Mouse (Mus musculus) induced T-regulatory cell, adult 2 months (primary cell): ENCODE measurements around the gene Socs2.
"Not testable (repeated sequence)": the region's sequence is repeated elsewhere in the genome, so short reads cannot be mapped to it uniquely, and the experiment has no call there.

Experiments used
- DNase-seq: peaks from one replicate; pipeline ENCODE4 v3.0.0-alpha.2; 2012; ENCODE audit warnings: low read depth

Gene Socs2

GRCm38 (mm10) chr10:95392073-95392472 is 24.9 kb downstream of the Socs2 start:
- DNase-seq: no peak

GRCm38 (mm10) chr10:95390871-95391270 is 26.1 kb downstream of the Socs2 start:
- DNase-seq: no peak

- not testable (repeated sequence) for DNase-seq
These were observed 27.2 kb downstream of the Socs2 start for GRCm38 (mm10) chr10:95389805-95390204.

GRCm38 (mm10) chr10:95388821-95389477 is 28.0 kb downstream of the Socs2 start:
- no peak for DNase-seq

GRCm38 (mm10) chr10:95386527-95386926 is 30.5 kb downstream of the Socs2 start:
- no peak for DNase-seq

GRCm38 (mm10) chr10:95385801-95386203 is 31.2 kb downstream of the Socs2 start:
- DNase-seq: no peak

GRCm38 (mm10) chr10:95385081-95385480 is 31.9 kb downstream of the Socs2 start:
- no peak for DNase-seq

- DNase-seq: no peak
These were observed 32.5 kb downstream of the Socs2 start for GRCm38 (mm10) chr10:95384446-95384845.

- no peak for DNase-seq
These were observed 43.6 kb downstream of the Socs2 start for GRCm38 (mm10) chr10:95373340-95373739.

- peak; percentile 76 for DNase-seq
These were observed 45.0 kb downstream of the Socs2 start for GRCm38 (mm10) chr10:95371942-95372341.

GRCm38 (mm10) chr10:95369190-95369589 is 47.8 kb downstream of the Socs2 start:
- DNase-seq: no peak

GRCm38 (mm10) chr10:95368151-95368550 is 48.8 kb downstream of the Socs2 start:
- DNase-seq: no peak

GRCm38 (mm10) chr10:95367661-95368089 is 49.3 kb downstream of the Socs2 start:
- DNase-seq: peak; percentile 50

- no peak for DNase-seq
These were observed 49.7 kb downstream of the Socs2 start for GRCm38 (mm10) chr10:95367241-95367640.

GRCm38 (mm10) chr10:95362326-95362725 is 54.7 kb downstream of the Socs2 start:
- DNase-seq: no peak

GRCm38 (mm10) chr10:95361260-95361841 is 55.6 kb downstream of the Socs2 start:
- no peak for DNase-seq

- DNase-seq: no peak
These were observed 56.9 kb downstream of the Socs2 start for GRCm38 (mm10) chr10:95360048-95360447.

- DNase-seq: no peak
These were observed 59.3 kb downstream of the Socs2 start for GRCm38 (mm10) chr10:95357721-95358120.

GRCm38 (mm10) chr10:95356711-95357110 is 60.3 kb downstream of the Socs2 start:
- no peak for DNase-seq

- DNase-seq: no peak
These were observed 61.2 kb downstream of the Socs2 start for GRCm38 (mm10) chr10:95355678-95356268.

GRCm38 (mm10) chr10:95354673-95355072 is 62.3 kb downstream of the Socs2 start:
- DNase-seq: no peak

- DNase-seq: no peak
These were observed 62.9 kb downstream of the Socs2 start for GRCm38 (mm10) chr10:95354047-95354446.

GRCm38 (mm10) chr10:95348457-95348856 is 68.5 kb downstream of the Socs2 start:
- DNase-seq: no peak
